Mouse (Mus musculus) Patski (cell line): ENCODE results near the gene Plch2. TPM values are rescaled to one million over a fixed set of nuclear protein-coding genes. Genes with fewer than 3 reads are reported as not detected.

ENCODE experiments used
- ATAC-seq: fragments of 100-300 bp; one replicate; pipeline ENCODE4 v1.8.0; 2021
- CTCF ChIA-PET: fragments of 350-600 bp; sonication (Branson Sonifier 250); formaldehyde crosslinking; loops from one replicate; lab custom pipeline; 2022; ENCODE audit warnings: inconsistent platforms; lab: Charles Lee
- POLR2A ChIA-PET: fragments of 350-600 bp; sonication (Branson Sonifier 250); formaldehyde crosslinking; loops from one replicate; lab custom pipeline; 2022; ENCODE audit warnings: antibody characterized with exemption, inconsistent platforms; lab: Charles Lee
- DNase-seq: peaks from one replicate; pipeline ENCODE4 v3.0.0-alpha.2; 2011; ENCODE audit warnings: low read depth, low spot score
- H3K27me3 ChIP-seq: fragments of 371-371 bp; one replicate; pipeline ENCODE4 v1.5.1; 2021
- CTCF ChIP-seq: fragments of 100-300 bp; IDR thresholded peaks from one replicate; pipeline ENCODE4 v1.5.1; 2021
- in situ Hi-C: fragments of 300-500 bp; cut with MboI; formaldehyde crosslinking; loops from 3 replicates; pipeline ENCODE4 v1.11.1; 2018; ENCODE audit warnings: low pct_unique_long_range_greater_than_20kb, mixed read lengths
- polyA plus RNA-seq: library from polyadenylated mRNA; unstranded; gene quantifications from one replicate; pipeline ENCODE4 v1.2.3, GENCODE M21; 2021

The Plch2 gene
- polyA plus RNA-seq, 1 experiment from 2014 or later = 0.49 TPM

- no peak for TF ChIP-seq CTCF
- ATAC-seq (no peak), DNase-seq (no peak)
- ChIA-PET POLR2A (interaction anchor here (0.9 kb wide), 1 partner anchor 27 kb away, joined by 3 read pairs; the partner anchor contains the start of gene Pank4), CTCF (interaction anchor here (1.5 kb wide), 1 partner anchor 15 kb away, joined by 5 read pairs; no protein-coding TSS in a partner anchor)
- in situ Hi-C loops = no loop called here
- peaks cover 12% of the 10 kb centered on the region for H3K27me3 ChIP-seq
These were observed 119.9 kb downstream of the Plch2 start for GRCm38 (mm10) chr4:154936542-154937255.

GRCm38 (mm10) chr4:154935788-154936187 lies 120.8 kb downstream of the Plch2 start:
- no peak for ATAC-seq
- TF ChIP-seq CTCF = no peak
- DNase-seq = no peak
- in situ Hi-C loops = no loop called here
- POLR2A ChIA-PET = no interaction called here
- CTCF ChIA-PET = interaction anchor here (1.5 kb wide), 1 partner anchor 14 kb away, joined by 5 read pairs; no protein-coding TSS in a partner anchor
- peaks cover 9% of the 10 kb centered on the region for H3K27me3 ChIP-seq

- POLR2A ChIA-PET = no interaction called here
- TF ChIP-seq CTCF = no peak
- in situ Hi-C loops = no loop called here
- ATAC-seq = no peak
- CTCF ChIA-PET = no interaction called here
- no peak for DNase-seq
- H3K27me3 ChIP-seq = peaks cover 9% of the 10 kb centered on the region
These were observed 121.8 kb downstream of the Plch2 start for GRCm38 (mm10) chr4:154934800-154935199.

- POLR2A ChIA-PET = no interaction called here
- in situ Hi-C loops = no loop called here
- no peak for TF ChIP-seq CTCF
- H3K27me3 ChIP-seq = peaks cover 9% of the 10 kb centered on the region
- ATAC-seq (no peak), DNase-seq (no peak)
- CTCF ChIA-PET = no interaction called here
These were observed 123.2 kb downstream of the Plch2 start for GRCm38 (mm10) chr4:154933306-154933907.

Other genes with a start within 250 kb of the Plch2 start
- gene Ttc34, start 219.3 kb downstream of the Plch2 start, polyA plus RNA-seq = not detected
- not detected for gene Mmel1, start 187.2 kb downstream of the Plch2 start, polyA plus RNA-seq
- gene Fam213b, start 157.6 kb downstream of the Plch2 start, polyA plus RNA-seq = 31.6 TPM
- 0.13 TPM for gene Tnfrsf14, start 128.2 kb downstream of the Plch2 start, polyA plus RNA-seq
- not detected for gene Hes5, start 95.9 kb downstream of the Plch2 start, polyA plus RNA-seq
- gene Pank4, start 92.7 kb downstream of the Plch2 start, polyA plus RNA-seq = 29.1 TPM
- 6.6 TPM for gene Pex10, start 10.2 kb upstream of the Plch2 start, polyA plus RNA-seq
- gene Rer1, start 29.6 kb upstream of the Plch2 start, polyA plus RNA-seq = 91.9 TPM
- 3.6 TPM for gene Morn1, start 29.8 kb upstream of the Plch2 start, polyA plus RNA-seq
- 59.8 TPM for gene Ski, start 165.8 kb upstream of the Plch2 start, polyA plus RNA-seq
- 25.5 TPM for gene Faap20, start 193.0 kb upstream of the Plch2 start, polyA plus RNA-seq